Mouse (Mus musculus) left cerebral cortex, postnatal 25 days (tissue): ENCODE measurements around the gene Arhgef10l. TPM values are rescaled to one million over a fixed set of nuclear protein-coding genes. Genes with fewer than 3 reads are reported as not detected.

ENCODE experiments used
- DNase-seq, 2 experiments: peaks; one replicate each; pipeline ENCODE4 v3.0.0; 2022; ENCODE audit warnings: low spot score in 2 of 2, mixed read lengths in 1 of 2
- intact Hi-C: fragments of 180-260 bp; cut with DNase I; formaldehyde crosslinking; loops from one replicate; pipeline ENCODE4 v1.15.1; 2025
- total RNA-seq, 2 experiments: library from RNA; stranded (reverse); gene quantifications; 2 replicates each; pipeline ENCODE4 v1.2.3; 2021

Arhgef10l gene
- total RNA-seq, 2 experiments from 2014 or later = 53.2 to 57.9 TPM

DNA sequence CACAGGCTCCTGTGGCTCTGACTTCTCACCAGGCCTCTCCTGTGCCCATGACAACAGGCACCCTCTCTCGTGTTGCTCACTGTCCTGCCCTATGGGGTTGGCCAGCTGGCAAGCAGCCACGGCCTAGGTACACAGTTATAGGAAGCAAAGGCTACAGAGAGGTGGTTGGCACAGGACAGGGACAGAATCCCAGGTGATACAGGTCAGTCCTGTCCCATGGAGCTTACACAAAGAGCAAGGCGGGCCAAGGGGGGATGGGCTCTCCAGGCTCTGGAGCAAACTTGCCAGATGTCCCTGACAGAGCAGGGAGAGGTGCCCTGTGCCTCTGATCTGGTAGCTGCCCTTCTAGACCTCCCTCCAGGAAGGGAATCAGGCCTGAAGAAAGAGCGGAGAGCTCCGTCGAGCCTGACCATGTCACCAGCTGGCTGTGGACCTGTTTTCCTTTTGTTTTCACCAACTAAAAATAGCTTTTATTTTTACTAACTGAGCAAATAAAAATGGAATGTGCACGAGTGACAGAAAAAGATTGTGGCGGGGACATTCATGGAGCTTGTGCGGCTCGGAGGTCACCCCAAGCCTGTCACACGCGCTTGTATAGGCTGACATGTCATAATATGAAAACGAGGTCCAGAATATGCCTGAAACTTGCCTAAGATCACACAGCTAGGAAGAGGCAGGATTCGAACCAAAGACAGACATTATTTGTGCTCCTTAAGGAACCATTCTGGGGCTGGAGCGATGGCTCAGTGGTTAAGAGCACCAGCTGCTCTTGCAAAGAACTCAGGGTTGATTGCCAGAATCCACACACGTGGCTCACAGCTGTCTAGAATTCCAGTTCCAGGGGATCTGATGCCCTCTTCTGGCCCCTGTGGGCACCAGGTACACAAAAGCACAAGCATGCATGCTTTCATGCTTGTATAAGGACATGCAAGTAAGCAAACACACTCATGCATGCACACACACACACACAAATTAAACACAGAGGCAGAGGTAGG is 48.1 kb downstream of the Arhgef10l start:
- DNase-seq = no peak
- intact Hi-C loops = no loop called here

DNA sequence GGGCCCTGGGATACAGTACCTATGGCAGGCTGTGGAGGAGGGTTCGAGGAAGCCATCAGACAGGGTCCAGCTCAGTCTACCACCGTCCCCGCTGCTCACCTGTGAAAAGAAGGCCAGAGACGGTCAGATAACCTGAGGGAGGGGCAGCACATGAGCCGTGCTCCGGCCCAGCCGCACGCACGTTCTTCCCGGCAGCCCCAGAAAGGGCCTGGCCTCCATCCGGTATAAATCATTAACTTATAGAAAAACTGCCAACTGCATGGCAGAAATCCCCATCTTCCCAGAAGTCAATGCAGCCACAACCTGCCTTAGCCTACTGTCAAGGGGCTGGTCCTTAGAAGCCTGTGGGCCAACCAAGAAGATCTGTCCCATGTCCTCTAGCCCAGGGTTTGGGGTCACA is 48.9 kb downstream of the Arhgef10l start:
- intact Hi-C loops = no loop called here
- no peak for DNase-seq

DNA sequence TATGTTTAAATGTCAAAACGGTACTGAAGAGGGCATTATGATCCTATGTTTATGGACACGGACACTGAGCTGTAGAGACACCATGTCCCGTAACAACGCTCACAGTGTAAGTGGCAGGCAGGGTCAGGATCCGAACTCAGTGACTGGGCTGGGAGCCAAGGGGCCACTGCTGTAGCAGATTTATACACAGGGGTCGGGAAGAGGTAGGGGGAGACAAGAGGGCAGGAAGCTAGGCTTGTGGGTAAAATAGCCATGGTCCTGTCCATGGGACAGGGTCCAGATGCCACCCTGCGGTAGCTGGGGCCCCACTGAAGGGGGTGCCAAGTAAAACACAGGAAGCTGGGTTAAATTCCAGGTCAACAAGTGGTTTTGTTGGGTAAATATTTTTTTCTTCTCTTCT is 49.6 kb downstream of the Arhgef10l start:
- no peak for DNase-seq
- intact Hi-C loops = no loop called here

DNA sequence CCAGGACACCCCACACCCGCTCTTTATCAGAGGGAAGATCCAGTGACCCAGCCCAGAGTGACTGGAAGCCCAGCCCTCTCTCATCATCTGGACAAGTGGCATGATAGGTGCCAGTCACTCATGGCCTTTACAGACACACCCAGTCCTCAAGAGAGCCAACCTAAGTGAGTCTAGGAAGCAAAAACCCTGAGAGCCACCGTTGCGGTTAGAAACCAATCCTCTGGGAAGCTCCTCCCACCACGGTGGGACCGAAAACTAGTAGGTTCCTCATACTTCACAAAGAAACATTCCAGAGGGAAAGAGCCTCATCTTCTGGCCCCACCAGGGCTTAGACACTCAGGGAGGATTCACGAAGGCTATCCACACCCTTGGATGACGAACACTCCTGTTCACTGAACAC is 50.0 kb downstream of the Arhgef10l start:
- intact Hi-C loops = no loop called here

GRCm38 (mm10) chr4:140614553-140614952 is 51.3 kb downstream of the Arhgef10l start:
- intact Hi-C loops = no loop called here
- no peak for DNase-seq

More for the DNA sequence above, 50.0 kb downstream of the Arhgef10l start:
- DNase-seq = no peak

GRCm38 (mm10) chr4:140614145-140614544 is 51.7 kb downstream of the Arhgef10l start:
- DNase-seq = no peak
- intact Hi-C loops = no loop called here

GRCm38 (mm10) chr4:140610841-140611609 is 54.8 kb downstream of the Arhgef10l start:
- no peak for DNase-seq
- intact Hi-C loops = no loop called here

- intact Hi-C loops = no loop called here
Observed at GRCm38 (mm10) chr4:140608228-140608720, 57.5 kb downstream of the Arhgef10l start.

GRCm38 (mm10) chr4:140606779-140607178 is 59.0 kb downstream of the Arhgef10l start:
- intact Hi-C loops = no loop called here

More at GRCm38 (mm10) chr4:140608228-140608720, 57.5 kb downstream of the Arhgef10l start:
- no peak for DNase-seq

DNA sequence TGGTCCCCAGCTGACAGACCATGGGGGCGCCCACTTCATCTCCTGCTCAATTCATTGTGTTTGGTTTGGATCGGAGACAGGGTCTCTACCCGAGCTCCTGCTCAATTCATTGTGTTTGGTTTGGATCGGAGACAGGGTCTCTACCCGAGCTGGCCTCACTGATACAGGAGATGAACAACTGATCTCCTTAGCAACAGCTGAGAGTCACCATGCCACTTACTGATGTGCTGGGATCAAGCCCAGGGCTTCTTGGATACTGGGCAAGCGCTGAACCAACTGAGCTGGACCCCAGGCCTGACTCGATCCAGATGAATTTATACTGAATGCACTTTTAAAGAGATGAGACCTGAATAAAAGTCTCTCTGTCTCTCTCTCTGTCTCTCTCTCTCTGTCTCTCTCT is 59.6 kb downstream of the Arhgef10l start:
- intact Hi-C loops = no loop called here
- no peak for DNase-seq

More at GRCm38 (mm10) chr4:140606779-140607178, 59.0 kb downstream of the Arhgef10l start:
- DNase-seq = no peak

GRCm38 (mm10) chr4:140605790-140606189 is 60.0 kb downstream of the Arhgef10l start:
- intact Hi-C loops = no loop called here
- DNase-seq = no peak

DNA sequence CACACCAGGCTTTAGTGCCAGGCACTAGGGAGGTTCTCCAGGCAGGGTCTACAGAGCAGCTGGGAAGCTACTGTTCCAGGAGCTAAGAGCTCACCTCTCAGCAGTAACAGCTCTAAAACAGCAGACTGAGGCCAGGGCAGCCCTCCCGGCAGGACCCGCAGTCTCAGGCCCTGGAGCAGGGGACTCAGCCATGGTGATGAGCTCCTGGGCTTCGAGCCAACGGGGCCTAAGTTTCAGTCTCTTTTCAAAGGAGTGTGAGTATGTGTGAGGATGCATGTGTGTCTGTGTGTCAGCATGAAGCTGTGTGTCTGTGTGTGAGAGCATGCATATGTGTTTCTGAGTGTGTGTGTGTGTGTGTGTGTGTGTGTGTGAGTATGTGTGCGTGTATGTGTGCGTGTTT is 60.6 kb downstream of the Arhgef10l start:
- DNase-seq = no peak
- intact Hi-C loops = no loop called here

GRCm38 (mm10) chr4:140604541-140604940 is 61.3 kb downstream of the Arhgef10l start:
- intact Hi-C loops = no loop called here

GRCm38 (mm10) chr4:140602022-140602421 is 63.8 kb downstream of the Arhgef10l start:
- DNase-seq = no peak
- intact Hi-C loops = no loop called here

More at GRCm38 (mm10) chr4:140604541-140604940, 61.3 kb downstream of the Arhgef10l start:
- no peak for DNase-seq

DNA sequence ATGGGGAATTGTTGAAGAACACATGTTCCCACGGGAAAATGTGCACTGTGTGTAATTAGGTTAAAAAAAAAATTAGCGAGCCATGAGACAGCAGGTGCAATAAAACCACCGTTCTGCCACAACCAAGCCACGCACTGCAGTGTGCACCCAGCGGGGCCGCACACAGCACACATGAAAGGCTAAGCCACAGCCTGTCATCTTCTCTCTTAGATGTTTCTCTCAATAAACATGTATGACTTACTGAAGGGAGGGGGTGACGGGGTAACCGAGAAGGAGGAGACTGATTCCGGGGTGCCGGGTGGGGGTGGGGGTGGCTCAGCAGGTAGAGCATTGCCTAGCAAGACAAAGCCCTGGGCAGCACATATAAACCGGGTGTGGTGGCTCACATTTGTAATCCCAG is 64.7 kb downstream of the Arhgef10l start:
- no peak for DNase-seq
- intact Hi-C loops = no loop called here

GRCm38 (mm10) chr4:140598846-140599245 is 67.0 kb downstream of the Arhgef10l start:
- DNase-seq = no peak
- intact Hi-C loops = no loop called here

GRCm38 (mm10) chr4:140597928-140598327 is 67.9 kb downstream of the Arhgef10l start:
- intact Hi-C loops = no loop called here
- DNase-seq = no peak

DNA sequence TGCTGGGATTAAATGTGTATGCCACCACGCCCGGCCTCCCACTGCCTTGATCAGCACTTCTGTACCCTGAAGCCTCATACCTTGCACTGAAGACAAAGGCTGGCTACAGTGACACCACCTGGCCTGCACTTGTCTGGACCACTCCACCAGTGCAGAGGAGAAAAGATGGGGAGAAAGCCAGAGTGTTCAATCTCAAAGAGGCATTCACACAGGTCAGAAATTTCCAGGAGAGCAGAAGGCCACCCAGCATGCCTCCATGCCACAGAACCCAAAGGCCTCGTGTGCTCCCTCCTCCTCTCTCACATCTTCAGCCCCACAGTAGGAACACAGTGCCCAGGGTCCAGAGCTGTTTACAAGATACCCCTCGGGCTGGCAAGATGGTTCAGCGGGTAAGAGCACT is 68.4 kb downstream of the Arhgef10l start:
- intact Hi-C loops = no loop called here
- DNase-seq = no peak

DNA sequence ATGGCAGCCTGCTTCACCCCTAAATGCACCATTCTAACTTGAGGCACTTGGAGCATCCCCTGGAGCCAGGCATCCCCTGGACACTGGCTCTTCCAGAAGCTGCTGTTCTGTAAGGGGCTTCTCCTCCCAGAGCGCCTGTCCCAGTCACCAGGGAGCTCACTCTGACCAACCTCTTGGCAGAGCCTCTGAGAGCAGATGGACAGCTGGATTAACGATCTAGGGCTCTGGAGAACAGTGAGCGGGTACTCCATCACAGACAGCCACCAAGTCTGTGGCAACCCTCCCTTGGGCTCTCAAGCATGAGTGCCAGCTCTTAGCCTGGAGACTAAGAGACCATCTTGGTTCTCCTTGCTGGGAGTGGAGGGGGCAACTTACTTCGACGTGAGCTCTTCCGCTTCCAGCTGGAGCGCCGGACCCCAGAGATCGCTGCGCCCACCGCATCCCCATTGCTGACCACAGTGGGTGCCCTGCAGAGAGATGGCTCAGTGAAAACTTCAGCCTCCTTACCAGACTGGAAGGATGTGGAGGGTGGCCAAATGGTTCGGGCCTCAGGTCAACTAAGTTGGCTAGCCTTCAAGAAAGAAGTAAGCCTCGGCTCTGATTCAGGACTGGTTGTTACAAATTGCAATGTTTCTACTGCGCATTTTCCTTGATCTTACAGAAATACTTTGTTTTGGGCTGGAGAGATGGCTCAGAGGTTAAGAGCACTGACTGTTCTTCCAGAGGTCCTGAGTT is 71.9 kb downstream of the Arhgef10l start:
- intact Hi-C loops = no loop called here

More for the DNA sequence above, 71.9 kb downstream of the Arhgef10l start:
- DNase-seq = no peak
